Mouse (Mus musculus): ENCODE results near the gene Dnajc7. TPM values are rescaled to one million over a fixed set of nuclear protein-coding genes. Genes with fewer than 3 reads are reported as not detected.

Dnajc7 gene
- total and polyA plus RNA-seq, 2 experiments from 2014 or later: 64.6 to 246 TPM

DNA sequence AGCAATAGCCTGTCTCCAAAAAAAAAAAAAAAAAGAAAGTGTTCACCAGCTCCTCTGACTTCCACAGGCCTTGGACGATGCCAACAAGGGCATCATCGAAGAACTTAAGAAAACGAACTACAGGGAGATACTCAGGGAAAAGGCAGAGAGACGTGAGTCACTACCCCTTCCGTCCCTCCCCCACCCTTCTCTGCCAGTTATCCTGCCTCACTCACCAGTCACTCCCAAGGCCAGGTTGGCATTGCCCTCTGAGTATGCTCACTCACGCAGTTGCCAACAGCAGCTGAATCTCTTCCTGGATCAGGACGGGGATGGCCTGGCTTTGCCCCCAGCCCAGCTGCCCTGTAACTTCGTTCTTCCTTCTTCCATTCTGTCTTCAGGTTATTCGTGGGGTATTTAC lies 50.2 kb downstream of the Dnajc7 start:
- Histone ChIP-seq H3K4me2 (ENCODE audit: low read depth, low read length) (no peak overlapping the region), H3K4me3 (ENCODE audit: low read length) (no peak overlapping the region), H3K27me3 (ENCODE audit: insufficient read depth, low read length) (no peaks in the 10 kb centered on the region), H3K27ac (no peak overlapping the region), H3K9ac (replicated peaks; ENCODE audit: low read length) (no peak overlapping the region), H3K36me3 (ENCODE audit: insufficient read depth, low read length) (no peaks in the 10 kb centered on the region), H3K9me3 (ENCODE audit: low read length) (no peaks in the 10 kb centered on the region), H3K4me1 (ENCODE audit: insufficient read depth, low read length) (0 out of 2 replicates have a peak, but pooled peaks cover 7% of the 10 kb centered on the region)
- DNase-seq (ENCODE audit: low spot score) (no peak), ATAC-seq (no peak)
- TF ChIP-seq CTCF (IDR thresholded peaks at IDR 0.05; ENCODE audit: low read depth): no peak
- 65% methylated on average over 9 of the region's 9 CpGs for WGBS

DNA sequence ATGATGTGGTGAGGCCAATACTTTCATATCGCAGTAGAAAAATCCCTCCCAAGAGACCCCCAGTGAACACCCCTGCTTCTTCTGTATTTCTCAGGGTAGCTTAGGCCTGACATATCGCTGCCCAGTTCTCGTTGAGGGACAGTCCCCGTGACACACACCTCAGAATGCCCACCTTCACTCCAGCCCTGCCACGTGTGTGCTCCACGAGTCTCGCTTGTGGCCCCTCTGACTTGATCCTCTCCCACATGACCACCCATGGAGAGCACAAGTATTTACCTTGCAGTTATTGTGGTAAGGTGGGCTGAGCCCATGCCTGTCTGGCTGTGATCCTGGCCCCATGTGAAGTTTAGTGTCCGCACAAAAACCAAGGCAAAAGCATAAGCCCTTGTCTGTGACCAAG lies 51.3 kb downstream of the Dnajc7 start:
- no peak overlapping the region for H3K4me3 ChIP-seq (ENCODE audit: low read length)
- ATAC-seq: no peak
- WGBS: 85% methylated on average over 8 of the region's 8 CpGs

DNA sequence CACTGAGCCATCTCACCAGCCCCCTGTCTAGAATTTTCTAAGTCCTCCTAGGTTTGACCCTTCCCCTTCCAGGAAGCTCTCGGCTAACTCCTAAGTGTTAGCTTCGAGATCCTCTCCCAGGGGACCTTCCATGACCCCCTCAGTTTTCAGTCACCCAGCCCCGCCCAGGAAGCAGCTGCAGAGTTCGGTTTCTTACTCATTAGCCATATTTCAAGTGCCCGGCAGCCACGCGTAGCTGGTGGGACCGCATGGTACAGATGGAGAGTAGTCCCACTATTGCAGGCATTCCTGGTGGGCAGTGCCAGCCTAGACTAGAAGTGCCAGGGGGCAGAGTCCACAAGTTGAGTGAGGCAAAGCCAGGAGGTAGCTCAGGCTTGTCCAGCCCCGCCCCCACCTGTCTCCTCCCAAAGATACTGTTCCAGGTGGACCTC lies 52.1 kb downstream of the Dnajc7 start:
- no peak overlapping the region for H3K9ac ChIP-seq (replicated peaks; ENCODE audit: low read length)
- TF ChIP-seq CTCF (IDR thresholded peaks at IDR 0.05; ENCODE audit: low read depth): no peak
- no peak overlapping the region for H3K4me3 ChIP-seq (ENCODE audit: low read length)
- 56% methylated on average over 9 of the region's 9 CpGs for WGBS
- H3K9me3 ChIP-seq (ENCODE audit: low read length): no peaks in the 10 kb centered on the region
- ATAC-seq (no peak), DNase-seq (ENCODE audit: low spot score) (no peak)
- H3K36me3 ChIP-seq (ENCODE audit: insufficient read depth, low read length): no peaks in the 10 kb centered on the region
- no peaks in the 10 kb centered on the region for H3K27me3 ChIP-seq (ENCODE audit: insufficient read depth, low read length)
- H3K4me1 ChIP-seq (ENCODE audit: insufficient read depth, low read length): 0 out of 2 replicates have a peak, but pooled peaks cover 7% of the 10 kb centered on the region
- H3K27ac ChIP-seq: no peak overlapping the region
- no peak overlapping the region for H3K4me2 ChIP-seq (ENCODE audit: low read depth, low read length)

More for the DNA sequence above, 51.3 kb downstream of the Dnajc7 start:
- H3K9me3 ChIP-seq (ENCODE audit: low read length): no peaks in the 10 kb centered on the region
- H3K4me2 ChIP-seq (ENCODE audit: low read depth, low read length): no peak overlapping the region
- no peak for TF ChIP-seq CTCF (IDR thresholded peaks at IDR 0.05; ENCODE audit: low read depth)
- no peaks in the 10 kb centered on the region for H3K27me3 ChIP-seq (ENCODE audit: insufficient read depth, low read length)
- no peak overlapping the region for H3K27ac ChIP-seq
- no peak for DNase-seq (ENCODE audit: low spot score)
- no peaks in the 10 kb centered on the region for H3K36me3 ChIP-seq (ENCODE audit: insufficient read depth, low read length)
- no peak overlapping the region for H3K9ac ChIP-seq (replicated peaks; ENCODE audit: low read length)
- 0 out of 2 replicates have a peak, but pooled peaks cover 7% of the 10 kb centered on the region for H3K4me1 ChIP-seq (ENCODE audit: insufficient read depth, low read length)

DNA sequence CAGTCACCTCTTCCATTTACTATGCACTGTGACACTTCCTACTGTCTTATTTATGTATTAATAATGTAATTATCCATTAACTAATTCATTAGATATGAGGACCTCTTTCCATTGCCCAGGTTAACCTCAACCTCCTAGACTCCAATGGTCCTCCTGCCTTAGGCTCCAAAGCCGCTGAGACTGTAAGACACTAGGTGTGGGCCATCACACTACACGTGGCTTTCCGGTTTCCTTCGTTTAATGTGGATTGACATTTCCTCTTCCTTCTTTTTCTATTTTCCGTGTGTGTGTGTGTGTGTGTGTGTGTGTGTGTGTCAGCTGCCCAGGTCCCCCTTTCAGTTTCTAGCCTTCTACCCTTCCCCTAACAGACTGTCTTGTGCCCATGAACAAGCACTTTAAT lies 52.7 kb downstream of the Dnajc7 start:
- 80% methylated on average over 5 of the region's 5 CpGs for WGBS

DNA sequence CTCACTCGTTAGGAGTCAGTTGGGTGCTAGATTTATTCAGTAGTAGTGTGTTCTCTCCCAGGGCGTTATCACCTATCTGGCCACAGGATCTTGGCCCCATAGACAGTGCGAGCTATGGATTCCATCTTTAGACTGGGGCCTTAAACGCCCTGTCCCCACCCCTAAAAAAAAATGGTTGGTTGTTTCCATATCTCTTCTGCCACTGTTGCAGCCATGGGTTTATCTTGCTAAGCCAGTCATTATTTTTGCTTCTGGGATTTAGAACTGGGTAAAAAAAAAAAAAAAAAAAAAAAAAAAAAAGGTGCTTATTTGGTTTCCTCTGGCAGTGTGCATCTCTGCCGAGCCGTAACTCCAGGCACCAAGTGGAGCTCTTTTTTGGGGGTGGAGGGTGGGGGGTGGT lies 55.3 kb downstream of the Dnajc7 start:
- H3K4me1 ChIP-seq (ENCODE audit: insufficient read depth, low read length): no peaks in the 10 kb centered on the region
- ATAC-seq (no peak), DNase-seq (ENCODE audit: low spot score) (no peak)
- no peak overlapping the region for H3K27ac ChIP-seq
- H3K4me2 ChIP-seq (ENCODE audit: low read depth, low read length): no peak overlapping the region
- no peak overlapping the region for H3K9ac ChIP-seq (replicated peaks; ENCODE audit: low read length)
- no peak overlapping the region for H3K4me3 ChIP-seq (ENCODE audit: low read length)
- WGBS: 89% methylated on average over 6 of the region's 6 CpGs
- H3K9me3 ChIP-seq (ENCODE audit: low read length): no peaks in the 10 kb centered on the region
- no peak for TF ChIP-seq CTCF (IDR thresholded peaks at IDR 0.05; ENCODE audit: low read depth)
- H3K36me3 ChIP-seq (ENCODE audit: insufficient read depth, low read length): no peaks in the 10 kb centered on the region
- no peaks in the 10 kb centered on the region for H3K27me3 ChIP-seq (ENCODE audit: insufficient read depth, low read length)

More for the DNA sequence above, 52.7 kb downstream of the Dnajc7 start:
- Histone ChIP-seq H3K4me3 (ENCODE audit: low read length) (no peak overlapping the region), H3K4me2 (ENCODE audit: low read depth, low read length) (no peak overlapping the region), H3K9ac (replicated peaks; ENCODE audit: low read length) (no peak overlapping the region), H3K36me3 (ENCODE audit: insufficient read depth, low read length) (no peaks in the 10 kb centered on the region), H3K4me1 (ENCODE audit: insufficient read depth, low read length) (0 out of 2 replicates have a peak, but pooled peaks cover 7% of the 10 kb centered on the region), H3K27me3 (ENCODE audit: insufficient read depth, low read length) (no peaks in the 10 kb centered on the region), H3K27ac (no peak overlapping the region), H3K9me3 (ENCODE audit: low read length) (no peaks in the 10 kb centered on the region)
- no peak for ATAC-seq
- TF ChIP-seq CTCF (IDR thresholded peaks at IDR 0.05; ENCODE audit: low read depth): no peak
- no peak for DNase-seq (ENCODE audit: low spot score)

DNA sequence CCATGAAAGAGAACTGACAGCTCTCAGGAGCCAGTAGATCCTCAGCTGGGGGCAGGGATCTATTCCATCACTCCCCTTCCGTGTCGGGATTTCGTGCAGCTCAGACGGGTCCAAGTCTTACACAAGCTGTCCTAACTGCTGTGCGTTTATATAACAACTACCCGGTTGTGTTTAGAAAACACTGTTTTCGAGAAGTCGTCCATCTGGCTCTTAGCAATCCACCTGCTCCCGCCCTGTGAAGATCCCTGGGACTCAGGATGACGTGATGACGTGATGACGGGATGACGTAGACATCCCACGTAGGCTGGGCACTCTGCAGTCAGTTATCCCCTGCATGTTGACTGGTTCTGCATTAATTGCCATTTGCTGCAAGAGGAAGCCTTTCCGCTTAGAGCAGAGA lies 55.7 kb downstream of the Dnajc7 start:
- Histone ChIP-seq H3K4me2 (ENCODE audit: low read depth, low read length) (no peak overlapping the region), H3K4me3 (ENCODE audit: low read length) (no peak overlapping the region), H3K27ac (no peak overlapping the region), H3K9ac (replicated peaks; ENCODE audit: low read length) (no peak overlapping the region), H3K9me3 (ENCODE audit: low read length) (no peaks in the 10 kb centered on the region), H3K27me3 (ENCODE audit: insufficient read depth, low read length) (no peaks in the 10 kb centered on the region), H3K4me1 (ENCODE audit: insufficient read depth, low read length) (no peaks in the 10 kb centered on the region), H3K36me3 (ENCODE audit: insufficient read depth, low read length) (no peaks in the 10 kb centered on the region)
- no peak for TF ChIP-seq CTCF (IDR thresholded peaks at IDR 0.05; ENCODE audit: low read depth)
- DNase-seq (ENCODE audit: low spot score) (no peak), ATAC-seq (no peak)
- WGBS: 85% methylated on average over 15 of the region's 15 CpGs

DNA sequence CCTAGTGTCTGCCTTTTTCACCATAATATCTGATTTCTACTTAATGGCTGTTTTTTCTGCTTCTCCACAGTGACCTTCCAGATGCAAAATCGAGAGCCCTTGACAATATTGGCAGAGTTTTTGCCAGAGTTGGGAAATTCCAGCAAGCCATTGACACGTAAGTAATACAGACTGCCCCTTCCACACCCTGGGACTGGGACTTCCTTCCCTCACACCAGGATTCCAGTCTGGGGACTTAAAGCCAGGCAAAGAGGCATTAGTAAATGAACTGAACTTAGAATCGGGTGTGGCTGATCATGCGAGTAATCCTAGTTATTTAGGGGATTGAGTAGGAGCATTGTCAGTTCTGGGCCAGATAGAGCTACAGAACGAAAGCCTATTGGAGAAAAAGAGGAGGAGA lies 58.2 kb downstream of the Dnajc7 start:
- DNase-seq (ENCODE audit: low spot score): no peak
- Histone ChIP-seq H3K4me1 (ENCODE audit: insufficient read depth, low read length) (no peaks in the 10 kb centered on the region), H3K27ac (no peak overlapping the region), H3K4me3 (ENCODE audit: low read length) (no peak overlapping the region), H3K36me3 (ENCODE audit: insufficient read depth, low read length) (no peaks in the 10 kb centered on the region), H3K9ac (replicated peaks; ENCODE audit: low read length) (no peak overlapping the region), H3K27me3 (ENCODE audit: insufficient read depth, low read length) (no peaks in the 10 kb centered on the region), H3K9me3 (ENCODE audit: low read length) (no peaks in the 10 kb centered on the region), H3K4me2 (ENCODE audit: low read depth, low read length) (no peak overlapping the region)
- ATAC-seq: no peak
- 51% methylated on average over 5 of the region's 5 CpGs for WGBS
- TF ChIP-seq CTCF (IDR thresholded peaks at IDR 0.05; ENCODE audit: low read depth): no peak

Data from hindbrain, postnatal 0 days (tissue).